Mouse (Mus musculus) spleen, embryonic (tissue): ENCODE data around the gene 2610507B11Rik.

Experiments
- CTCF ChIA-PET: fragments of 350-600 bp; sonication (Branson Sonifier 250); formaldehyde crosslinking; loops from one replicate; lab custom pipeline; 2022; lab: Charles Lee

The 2610507B11Rik gene

GRCm38 (mm10) chr11:78333992-78334391 lies 72.4 kb downstream of the 2610507B11Rik start:
- CTCF ChIA-PET: no interaction called here

GRCm38 (mm10) chr11:78337040-78337439 lies 75.5 kb downstream of the 2610507B11Rik start:
- CTCF ChIA-PET: interaction anchor here (0.7 kb wide), 1 partner anchor 13 kb away, joined by 12 read pairs; no protein-coding TSS in a partner anchor
